Mouse (Mus musculus): ENCODE results near the gene Tjp2. TPM values are rescaled to one million over a fixed set of nuclear protein-coding genes. Genes with fewer than 3 reads are reported as not detected.

Gene Tjp2
- polyA plus RNA-seq, 1 experiment: 5.5 TPM

DNA sequence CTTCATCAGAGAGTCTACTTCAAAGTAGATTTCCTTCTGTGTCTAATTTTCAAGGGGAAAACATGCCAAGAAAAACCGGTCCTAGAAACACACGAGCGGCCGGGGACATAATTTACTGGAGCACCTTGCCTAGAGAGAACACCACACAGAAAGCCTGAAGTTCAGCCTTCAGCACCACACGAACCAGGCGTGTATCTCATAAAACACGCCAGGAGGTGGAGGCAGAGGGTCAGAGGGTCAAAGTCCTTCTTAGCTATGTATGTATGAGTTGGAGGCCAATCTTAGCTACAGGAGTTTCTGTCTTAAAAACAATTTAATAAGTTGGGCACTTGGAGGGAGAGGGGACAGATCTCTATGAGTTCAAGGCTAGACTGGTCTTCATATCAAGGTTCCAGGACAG lies 9.9 kb downstream of the Tjp2 start:
- Histone ChIP-seq H3K27ac (ENCODE audit: control insufficient read depth, insufficient read depth, low read length) (no peak overlapping the region), H3K4me3 (ENCODE audit: control insufficient read depth, insufficient read depth, low read length) (no peak overlapping the region), H3K4me1 (replicated peaks; ENCODE audit: control insufficient read depth, insufficient read depth, low read length) (no peaks in the 10 kb centered on the region), H3K27me3 (ENCODE audit: control insufficient read depth, insufficient read depth, low read length) (no peaks in the 10 kb centered on the region), H3K36me3 (ENCODE audit: control insufficient read depth, insufficient read depth, low read length) (no peaks in the 10 kb centered on the region)
- no peak for DNase-seq
- TF ChIP-seq POLR2A (IDR thresholded peaks at IDR 0.05; ENCODE audit: control insufficient read depth, extremely low read depth, insufficient read depth, low read length, poor library complexity) (no peak), CTCF (IDR thresholded peaks at IDR 0.05; ENCODE audit: borderline replicate concordance, control insufficient read depth, extremely low read depth, insufficient read depth, low read length, poor library complexity) (no peak)
- 95% methylated on average over 7 of the region's 7 CpGs for WGBS

- H3K4me1 ChIP-seq (replicated peaks; ENCODE audit: control insufficient read depth, insufficient read depth, low read length): no peaks in the 10 kb centered on the region
Measured at GRCm38 (mm10) chr19:24213299-24213698, 11.5 kb downstream of the Tjp2 start.

DNA sequence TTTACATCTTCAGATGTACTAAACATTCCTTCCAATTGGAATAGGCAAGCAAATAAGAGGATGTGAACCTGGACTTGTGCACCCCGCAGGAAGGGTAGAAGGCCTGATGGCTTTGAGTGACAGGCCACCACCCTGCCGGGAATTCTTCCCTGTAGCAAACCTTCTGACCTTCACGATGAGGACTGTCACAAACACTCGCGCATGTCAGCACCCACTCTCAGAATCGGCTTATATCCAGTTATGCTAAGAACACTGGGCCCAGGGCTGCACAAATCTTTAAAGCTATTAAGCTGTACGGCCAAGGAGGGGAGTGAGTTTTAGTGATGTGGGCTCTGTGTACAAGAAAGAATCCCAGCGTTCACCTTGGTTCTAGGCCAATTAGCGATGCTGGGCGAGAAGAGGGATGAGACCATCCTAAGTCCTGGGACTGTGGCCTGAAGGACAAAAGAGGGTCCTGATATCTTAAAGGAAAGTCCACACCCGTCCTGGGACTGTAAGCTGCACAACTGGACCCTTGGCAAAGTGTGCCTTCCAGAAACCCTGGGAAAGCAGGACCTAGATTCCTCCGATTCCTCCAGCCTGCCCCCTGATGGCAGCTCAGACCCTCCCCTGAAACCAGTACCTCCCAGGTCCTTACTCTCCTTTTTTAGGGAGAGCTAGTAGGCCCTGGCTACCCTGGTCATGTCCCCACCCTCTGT lies 12.1 kb downstream of the Tjp2 start:
- no peak for DNase-seq
- Histone ChIP-seq H3K27me3 (ENCODE audit: control insufficient read depth, insufficient read depth, low read length) (no peaks in the 10 kb centered on the region), H3K27ac (ENCODE audit: control insufficient read depth, insufficient read depth, low read length) (no peak overlapping the region), H3K36me3 (ENCODE audit: control insufficient read depth, insufficient read depth, low read length) (no peaks in the 10 kb centered on the region), H3K4me3 (ENCODE audit: control insufficient read depth, insufficient read depth, low read length) (no peak overlapping the region), H3K4me1 (replicated peaks; ENCODE audit: control insufficient read depth, insufficient read depth, low read length) (no peaks in the 10 kb centered on the region)
- 95% methylated on average over 12 of the region's 12 CpGs for WGBS
- no peak for TF ChIP-seq POLR2A (IDR thresholded peaks at IDR 0.05; ENCODE audit: control insufficient read depth, extremely low read depth, insufficient read depth, low read length, poor library complexity)
- TF ChIP-seq CTCF (IDR thresholded peaks at IDR 0.05; ENCODE audit: borderline replicate concordance, control insufficient read depth, extremely low read depth, insufficient read depth, low read length, poor library complexity): no peak

More at GRCm38 (mm10) chr19:24213299-24213698, 11.5 kb downstream of the Tjp2 start:
- DNase-seq: no peak
- no peak for TF ChIP-seq CTCF (IDR thresholded peaks at IDR 0.05; ENCODE audit: borderline replicate concordance, control insufficient read depth, extremely low read depth, insufficient read depth, low read length, poor library complexity)
- no peak for TF ChIP-seq POLR2A (IDR thresholded peaks at IDR 0.05; ENCODE audit: control insufficient read depth, extremely low read depth, insufficient read depth, low read length, poor library complexity)
- Histone ChIP-seq H3K27me3 (ENCODE audit: control insufficient read depth, insufficient read depth, low read length) (no peaks in the 10 kb centered on the region), H3K36me3 (ENCODE audit: control insufficient read depth, insufficient read depth, low read length) (no peaks in the 10 kb centered on the region), H3K4me3 (ENCODE audit: control insufficient read depth, insufficient read depth, low read length) (no peak overlapping the region), H3K27ac (ENCODE audit: control insufficient read depth, insufficient read depth, low read length) (no peak overlapping the region)
- 85% methylated on average over 7 of the region's 7 CpGs for WGBS

DNA sequence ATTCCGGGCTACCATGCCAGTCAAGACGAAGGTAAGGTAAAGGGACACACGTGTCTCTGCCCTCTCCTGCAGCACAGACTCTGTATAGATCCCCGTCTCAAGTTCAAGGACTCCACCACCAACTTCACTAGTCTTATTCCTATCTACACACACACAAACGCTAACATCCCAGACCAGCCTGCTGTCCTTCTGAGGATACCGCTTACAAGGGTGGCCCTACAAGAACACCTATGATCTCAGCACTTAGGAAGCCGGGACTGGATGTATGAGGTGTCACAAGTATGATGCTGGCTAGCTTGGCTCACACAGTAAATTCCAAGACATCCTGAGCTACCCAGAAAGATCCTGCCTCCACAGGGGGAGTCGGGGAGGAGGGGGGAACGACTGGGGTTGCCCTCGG lies 13.7 kb downstream of the Tjp2 start:
- no peak for DNase-seq
- WGBS: 87% methylated on average over 10 of the region's 10 CpGs
- Histone ChIP-seq H3K36me3 (ENCODE audit: control insufficient read depth, insufficient read depth, low read length) (no peaks in the 10 kb centered on the region), H3K4me3 (ENCODE audit: control insufficient read depth, insufficient read depth, low read length) (no peak overlapping the region), H3K27me3 (ENCODE audit: control insufficient read depth, insufficient read depth, low read length) (no peaks in the 10 kb centered on the region), H3K27ac (ENCODE audit: control insufficient read depth, insufficient read depth, low read length) (no peak overlapping the region), H3K4me1 (replicated peaks; ENCODE audit: control insufficient read depth, insufficient read depth, low read length) (no peaks in the 10 kb centered on the region)
- TF ChIP-seq CTCF (IDR thresholded peaks at IDR 0.05; ENCODE audit: borderline replicate concordance, control insufficient read depth, extremely low read depth, insufficient read depth, low read length, poor library complexity) (no peak), POLR2A (IDR thresholded peaks at IDR 0.05; ENCODE audit: control insufficient read depth, extremely low read depth, insufficient read depth, low read length, poor library complexity) (no peak)

DNA sequence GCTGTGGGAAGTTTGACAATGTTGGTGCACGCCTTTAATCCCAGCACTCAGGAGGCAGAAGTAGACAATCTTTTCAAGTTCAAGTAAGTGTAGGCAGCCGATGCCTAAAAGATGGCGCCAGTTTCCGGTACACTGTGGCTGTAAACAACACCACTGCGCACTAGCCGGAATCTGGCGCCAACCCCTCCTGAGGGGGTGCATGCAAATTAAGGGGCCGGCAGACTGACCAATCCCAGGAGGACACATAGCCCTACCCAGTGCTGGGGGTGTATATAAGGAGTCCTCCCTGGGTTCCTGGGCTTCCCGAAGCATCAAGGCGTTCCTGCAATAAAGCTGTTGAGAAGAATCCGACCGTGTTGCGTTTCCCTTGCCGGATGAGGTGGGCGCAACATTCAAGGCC lies 15.3 kb downstream of the Tjp2 start:
- DNase-seq: no peak
- H3K36me3 ChIP-seq (ENCODE audit: control insufficient read depth, insufficient read depth, low read length): no peaks in the 10 kb centered on the region
- WGBS: 98% methylated on average over 15 of the region's 15 CpGs

DNA sequence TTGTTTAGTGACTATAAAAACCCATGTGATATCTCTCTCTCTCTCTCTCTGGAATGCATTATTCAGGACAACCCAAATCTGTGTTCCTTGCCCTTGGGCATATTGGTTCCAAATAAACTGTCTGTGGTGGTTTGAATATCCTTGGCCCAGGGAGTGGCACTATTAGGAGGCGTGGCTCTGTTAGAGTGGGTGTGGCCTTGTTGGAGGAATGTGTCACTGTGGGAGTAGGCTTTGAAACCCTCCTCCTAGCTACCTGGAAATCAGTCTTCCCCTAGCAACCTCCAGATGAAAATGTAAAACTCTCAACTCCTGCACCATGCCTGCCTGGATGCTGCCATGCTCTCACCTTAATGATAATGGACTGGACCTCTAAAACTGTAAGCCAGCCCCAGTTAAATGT lies 16.9 kb downstream of the Tjp2 start:
- H3K4me3 ChIP-seq (ENCODE audit: control insufficient read depth, insufficient read depth, low read length): no peak overlapping the region
- H3K4me1 ChIP-seq (replicated peaks; ENCODE audit: control insufficient read depth, insufficient read depth, low read length): no peaks in the 10 kb centered on the region
- no peaks in the 10 kb centered on the region for H3K27me3 ChIP-seq (ENCODE audit: control insufficient read depth, insufficient read depth, low read length)
- TF ChIP-seq CTCF (IDR thresholded peaks at IDR 0.05; ENCODE audit: borderline replicate concordance, control insufficient read depth, extremely low read depth, insufficient read depth, low read length, poor library complexity) (no peak), POLR2A (IDR thresholded peaks at IDR 0.05; ENCODE audit: control insufficient read depth, extremely low read depth, insufficient read depth, low read length, poor library complexity) (no peak)
- no peak for DNase-seq
- no peaks in the 10 kb centered on the region for H3K36me3 ChIP-seq (ENCODE audit: control insufficient read depth, insufficient read depth, low read length)
- WGBS: 78% methylated on average over 1 of the region's 1 CpGs
- no peak overlapping the region for H3K27ac ChIP-seq (ENCODE audit: control insufficient read depth, insufficient read depth, low read length)

More for the DNA sequence above, 15.3 kb downstream of the Tjp2 start:
- Histone ChIP-seq H3K4me3 (ENCODE audit: control insufficient read depth, insufficient read depth, low read length) (no peak overlapping the region), H3K4me1 (replicated peaks; ENCODE audit: control insufficient read depth, insufficient read depth, low read length) (no peaks in the 10 kb centered on the region), H3K27me3 (ENCODE audit: control insufficient read depth, insufficient read depth, low read length) (no peaks in the 10 kb centered on the region), H3K27ac (ENCODE audit: control insufficient read depth, insufficient read depth, low read length) (no peak overlapping the region)
- TF ChIP-seq POLR2A (IDR thresholded peaks at IDR 0.05; ENCODE audit: control insufficient read depth, extremely low read depth, insufficient read depth, low read length, poor library complexity) (no peak), CTCF (IDR thresholded peaks at IDR 0.05; ENCODE audit: borderline replicate concordance, control insufficient read depth, extremely low read depth, insufficient read depth, low read length, poor library complexity) (no peak)

Measured in thymus, adult 2 months (tissue).